Mouse (Mus musculus): Measurements from ENCODE around the gene Zscan21. TPM values are rescaled to one million over a fixed set of nuclear protein-coding genes. Genes with fewer than 3 reads are reported as not detected.

Zscan21 gene
- 105 and 109 TPM in 2 replicates for polyA plus RNA-seq (2016; fragmentation: Nextera tagmentation; extraction: Ambion mirVana)

GRCm38 (mm10) chr5:138116255-138117198, at the start of gene Zscan21:
Gene Zscan21 (plus strand): TSS chr5:138116903.
- no peaks in the 10 kb centered on the region for H3K9me3 ChIP-seq
- DNase-seq (ENCODE audit: low spot score): peak; percentile 90
- H3K4me1 ChIP-seq (replicated peaks): peaks cover 16% of the 10 kb centered on the region
- WGBS: 7% methylated on average over 38 of the region's 38 CpGs
- H3K27me3 ChIP-seq (ENCODE audit: insufficient read depth, poor library complexity, severe bottlenecking): no peaks in the 10 kb centered on the region
- peak within 1 kb of the TSS; percentile 94 for H3K27ac ChIP-seq
- H3K36me3 ChIP-seq: peaks cover 25% of the 10 kb centered on the region
- peak within 1 kb of the TSS; percentile 71 for H3K4me3 ChIP-seq

- Histone ChIP-seq H3K27me3 (ENCODE audit: insufficient read depth, poor library complexity, severe bottlenecking) (no peaks in the 10 kb centered on the region), H3K4me3 (no peak overlapping the region), H3K27ac (no peak overlapping the region), H3K9me3 (no peaks in the 10 kb centered on the region), H3K36me3 (no peaks in the 10 kb centered on the region), H3K4me1 (replicated peaks) (no peaks in the 10 kb centered on the region)
- DNase-seq (ENCODE audit: low spot score): no peak
- WGBS: 90% methylated on average over 4 of the region's 4 CpGs
Measured at GRCm38 (mm10) chr5:138073803-138074202, 42.9 kb upstream of the Zscan21 start.

GRCm38 (mm10) chr5:138075684-138076083, 41.0 kb upstream of the Zscan21 start:
- no peak for DNase-seq (ENCODE audit: low spot score)
- no peak overlapping the region for H3K4me3 ChIP-seq
- no peaks in the 10 kb centered on the region for H3K36me3 ChIP-seq
- no peaks in the 10 kb centered on the region for H3K27me3 ChIP-seq (ENCODE audit: insufficient read depth, poor library complexity, severe bottlenecking)
- H3K4me1 ChIP-seq (replicated peaks): no peaks in the 10 kb centered on the region
- no peaks in the 10 kb centered on the region for H3K9me3 ChIP-seq
- no peak overlapping the region for H3K27ac ChIP-seq
- 79% methylated on average over 3 of the region's 3 CpGs for WGBS

- Histone ChIP-seq H3K4me3 (no peak overlapping the region), H3K36me3 (no peaks in the 10 kb centered on the region), H3K27ac (no peak overlapping the region), H3K4me1 (replicated peaks) (no peaks in the 10 kb centered on the region), H3K27me3 (ENCODE audit: insufficient read depth, poor library complexity, severe bottlenecking) (no peaks in the 10 kb centered on the region), H3K9me3 (no peaks in the 10 kb centered on the region)
- DNase-seq (ENCODE audit: low spot score): no peak
- 55% methylated on average over 2 of the region's 2 CpGs for WGBS
Measured at GRCm38 (mm10) chr5:138076148-138076547, 40.6 kb upstream of the Zscan21 start.

- 93% methylated on average over 5 of the region's 5 CpGs for WGBS
- H3K9me3 ChIP-seq: no peaks in the 10 kb centered on the region
- no peaks in the 10 kb centered on the region for H3K27me3 ChIP-seq (ENCODE audit: insufficient read depth, poor library complexity, severe bottlenecking)
- 0 out of 2 replicates have a peak, but pooled peaks cover 4% of the 10 kb centered on the region for H3K4me1 ChIP-seq (replicated peaks)
- no peak overlapping the region for H3K27ac ChIP-seq
- DNase-seq (ENCODE audit: low spot score): no peak
- H3K36me3 ChIP-seq: no peaks in the 10 kb centered on the region
- H3K4me3 ChIP-seq: no peak overlapping the region
Measured at GRCm38 (mm10) chr5:138080456-138080855, 36.2 kb upstream of the Zscan21 start.

GRCm38 (mm10) chr5:138081446-138081845, 35.3 kb upstream of the Zscan21 start:
- DNase-seq (ENCODE audit: low spot score): no peak
- Histone ChIP-seq H3K27ac (no peak overlapping the region), H3K4me1 (replicated peaks) (peaks cover 10% of the 10 kb centered on the region), H3K27me3 (ENCODE audit: insufficient read depth, poor library complexity, severe bottlenecking) (no peaks in the 10 kb centered on the region), H3K4me3 (no peak overlapping the region), H3K36me3 (no peaks in the 10 kb centered on the region), H3K9me3 (no peaks in the 10 kb centered on the region)
- 85% methylated on average over 9 of the region's 9 CpGs for WGBS

GRCm38 (mm10) chr5:138083318-138083900, 33.3 kb upstream of the Zscan21 start:
- Histone ChIP-seq H3K36me3 (peaks cover 16% of the 10 kb centered on the region), H3K27me3 (ENCODE audit: insufficient read depth, poor library complexity, severe bottlenecking) (no peaks in the 10 kb centered on the region), H3K4me1 (replicated peaks) (peaks cover 14% of the 10 kb centered on the region), H3K4me3 (no peak overlapping the region), H3K27ac (no peak overlapping the region), H3K9me3 (no peaks in the 10 kb centered on the region)
- 64% methylated on average over 2 of the region's 2 CpGs for WGBS
- DNase-seq (ENCODE audit: low spot score): no peak

- WGBS: 94% methylated on average over 2 of the region's 2 CpGs
- Histone ChIP-seq H3K36me3 (peaks cover 21% of the 10 kb centered on the region), H3K4me1 (replicated peaks) (peaks cover 14% of the 10 kb centered on the region), H3K27ac (no peak overlapping the region), H3K4me3 (no peak overlapping the region), H3K9me3 (no peaks in the 10 kb centered on the region), H3K27me3 (ENCODE audit: insufficient read depth, poor library complexity, severe bottlenecking) (no peaks in the 10 kb centered on the region)
- no peak for DNase-seq (ENCODE audit: low spot score)
Measured at GRCm38 (mm10) chr5:138083936-138084335, 32.8 kb upstream of the Zscan21 start.

GRCm38 (mm10) chr5:138084507-138084906, 32.2 kb upstream of the Zscan21 start:
- Histone ChIP-seq H3K9me3 (no peaks in the 10 kb centered on the region), H3K36me3 (peaks cover 27% of the 10 kb centered on the region), H3K27me3 (ENCODE audit: insufficient read depth, poor library complexity, severe bottlenecking) (no peaks in the 10 kb centered on the region), H3K4me1 (replicated peaks) (peaks cover 14% of the 10 kb centered on the region), H3K4me3 (peak overlapping the region; percentile 92), H3K27ac (peak overlapping the region; percentile 99)
- DNase-seq (ENCODE audit: low spot score): no peak
- 75% methylated on average over 2 of the region's 2 CpGs for WGBS

GRCm38 (mm10) chr5:138084996-138085395, 31.7 kb upstream of the Zscan21 start, which contains the start of gene Zkscan1:
Gene Zkscan1 (plus strand): TSS chr5:138085084.
- under 1% methylated on average over 27 of the region's 27 CpGs for WGBS
- H3K36me3 ChIP-seq: peaks cover 29% of the 10 kb centered on the region
- H3K4me3 ChIP-seq: peak within 1 kb of the TSS; percentile 92
- H3K9me3 ChIP-seq: no peaks in the 10 kb centered on the region
- no peaks in the 10 kb centered on the region for H3K27me3 ChIP-seq (ENCODE audit: insufficient read depth, poor library complexity, severe bottlenecking)
- peak within 1 kb of the TSS; percentile 99 for H3K27ac ChIP-seq
- peaks cover 14% of the 10 kb centered on the region for H3K4me1 ChIP-seq (replicated peaks)
- DNase-seq (ENCODE audit: low spot score): peak; percentile 88

- peaks cover 14% of the 10 kb centered on the region for H3K4me1 ChIP-seq (replicated peaks)
- peak overlapping the region; percentile 99 for H3K27ac ChIP-seq
- peak overlapping the region; percentile 92 for H3K4me3 ChIP-seq
- no peaks in the 10 kb centered on the region for H3K27me3 ChIP-seq (ENCODE audit: insufficient read depth, poor library complexity, severe bottlenecking)
- WGBS: under 1% methylated on average over 18 of the region's 18 CpGs
- H3K36me3 ChIP-seq: peaks cover 30% of the 10 kb centered on the region
- no peak for DNase-seq (ENCODE audit: low spot score)
- no peaks in the 10 kb centered on the region for H3K9me3 ChIP-seq
Measured at GRCm38 (mm10) chr5:138085421-138085911, 31.2 kb upstream of the Zscan21 start.

GRCm38 (mm10) chr5:138086842-138087241, 29.9 kb upstream of the Zscan21 start:
- H3K9me3 ChIP-seq: no peaks in the 10 kb centered on the region
- H3K4me1 ChIP-seq (replicated peaks): peaks cover 14% of the 10 kb centered on the region
- H3K27me3 ChIP-seq (ENCODE audit: insufficient read depth, poor library complexity, severe bottlenecking): no peaks in the 10 kb centered on the region
- DNase-seq (ENCODE audit: low spot score): no peak
- peaks cover 30% of the 10 kb centered on the region for H3K36me3 ChIP-seq
- H3K27ac ChIP-seq: no peak overlapping the region
- 95% methylated on average over 3 of the region's 3 CpGs for WGBS
- H3K4me3 ChIP-seq: peak overlapping the region; percentile 92; the same call in 1 of the 2 replicates

GRCm38 (mm10) chr5:138088366-138088765, 28.3 kb upstream of the Zscan21 start:
- H3K36me3 ChIP-seq: peaks cover 41% of the 10 kb centered on the region
- peaks cover 14% of the 10 kb centered on the region for H3K4me1 ChIP-seq (replicated peaks)
- no peaks in the 10 kb centered on the region for H3K9me3 ChIP-seq
- DNase-seq (ENCODE audit: low spot score): no peak
- no peaks in the 10 kb centered on the region for H3K27me3 ChIP-seq (ENCODE audit: insufficient read depth, poor library complexity, severe bottlenecking)
- H3K27ac ChIP-seq: no peak overlapping the region
- WGBS: 91% methylated on average over 3 of the region's 3 CpGs
- H3K4me3 ChIP-seq: no peak overlapping the region

All from hindbrain, embryonic 10.5 days (tissue).